Mouse (Mus musculus) activated CD4-positive, CD25-positive, alpha-beta regulatory T cell, adult 4 months (primary cell): ENCODE measurements at regions not wholly inside any gene's neighbourhood (a gene's known extent, or its start where the extent isn't known, plus 50 kb on each side); places are given as distances from the start of the nearest gene placed in this dataset.

Experiments
- ATAC-seq: one replicate; pipeline ENCODE4 v1.8.0; 2017

DNA sequence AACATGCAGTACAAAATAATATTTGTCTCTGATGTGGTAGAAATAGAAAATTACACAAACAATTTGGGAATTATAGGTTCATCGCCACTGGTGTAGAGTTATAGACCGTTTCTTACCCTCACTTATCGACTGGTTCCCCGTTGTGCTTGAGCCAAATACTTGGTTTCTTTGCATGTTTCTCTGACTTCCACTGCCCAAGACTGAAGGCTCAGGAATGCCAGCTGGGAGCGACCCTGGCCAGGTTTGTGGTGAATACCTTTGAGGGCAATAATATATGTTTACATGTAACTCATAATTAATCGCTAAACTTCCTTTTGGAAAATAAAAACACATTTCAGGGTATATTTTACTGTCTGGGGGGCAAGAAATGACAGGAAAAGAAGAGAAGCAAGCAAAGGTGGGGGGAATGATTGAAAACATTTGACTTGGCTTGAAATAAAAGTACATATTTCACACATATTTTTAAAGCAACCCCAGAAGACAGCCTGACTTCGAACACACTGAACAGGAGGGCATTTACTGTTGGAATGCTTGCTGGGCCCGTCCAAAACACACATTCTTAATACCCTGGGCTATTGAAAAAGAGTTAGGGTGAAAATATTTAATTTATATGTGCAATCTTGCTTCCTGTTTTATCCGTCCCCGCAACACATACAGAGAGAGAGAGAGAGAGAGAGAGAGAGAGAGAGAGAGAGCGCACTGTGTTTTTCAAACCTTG lies 75.3 kb upstream of the Ccn2 start:
- ATAC-seq: no peak

DNA sequence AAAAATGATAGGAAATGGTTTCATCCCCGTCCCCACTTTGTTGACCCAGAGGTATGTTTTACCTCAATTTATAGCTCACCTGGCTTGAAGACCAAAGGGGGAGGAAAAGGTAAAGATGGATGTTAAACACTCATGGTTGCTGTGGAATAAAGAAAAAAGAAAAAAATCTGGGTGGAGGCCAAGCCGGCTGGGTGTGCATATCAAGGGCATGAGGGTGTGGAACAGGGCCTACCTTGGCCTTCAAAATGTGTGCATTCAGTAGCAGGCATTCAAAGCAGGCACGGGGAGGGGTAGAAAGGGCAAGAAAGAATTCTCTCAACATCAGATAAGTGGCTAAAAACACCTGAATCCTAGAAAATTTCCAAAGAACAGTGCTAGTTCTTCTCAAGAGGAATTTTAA lies 74.7 kb upstream of the Ccn2 start:
- ATAC-seq: no peak

DNA sequence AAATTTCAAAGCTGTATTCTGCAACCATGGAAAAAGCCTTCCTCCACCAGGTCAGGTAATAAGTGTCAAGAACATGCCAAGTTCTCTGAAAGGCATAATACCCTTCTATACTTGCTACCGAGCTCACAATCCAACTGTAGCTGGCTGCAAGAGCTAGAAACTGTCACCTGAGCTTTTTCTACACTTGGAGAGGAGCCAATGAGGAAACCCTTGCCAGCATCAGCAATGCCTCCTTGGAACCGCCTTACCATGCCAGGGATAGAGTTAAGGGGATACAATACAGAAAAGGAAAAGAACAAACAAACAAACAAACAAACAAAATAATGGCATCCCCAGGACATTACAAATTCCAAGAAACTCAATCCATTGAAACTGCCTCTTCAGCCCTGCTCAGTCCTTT lies 62.5 kb upstream of the Ccn2 start:
- no peak for ATAC-seq

DNA sequence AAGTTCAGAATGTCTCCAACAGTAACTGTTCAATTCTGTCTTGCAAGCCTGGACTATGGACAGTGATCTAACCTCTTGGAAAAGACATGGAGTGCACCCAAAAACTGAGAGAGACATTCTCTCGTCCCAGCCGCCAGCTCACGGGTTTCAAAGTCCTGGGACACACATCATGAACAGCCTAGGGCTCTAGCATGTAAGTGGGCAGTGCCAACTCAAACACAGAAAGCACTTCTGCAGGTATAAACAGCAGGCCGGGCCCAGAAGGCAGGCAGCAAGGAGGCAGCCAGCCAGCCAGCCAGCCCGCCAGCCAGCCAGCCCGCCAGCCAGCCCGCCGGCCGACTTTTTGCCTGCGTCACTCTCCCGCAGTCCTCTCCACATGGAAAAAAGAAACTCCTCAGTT lies 60.3 kb upstream of the Ccn2 start:
- ATAC-seq: no peak

- ATAC-seq: no peak
Observed at GRCm38 (mm10) chr10:24535461-24535860, 59.8 kb upstream of the Ccn2 start.

GRCm38 (mm10) chr10:24541990-24542389 lies 53.3 kb upstream of the Ccn2 start:
- no peak for ATAC-seq
